Mouse (Mus musculus): ENCODE results near the gene Pan2. TPM values are rescaled to one million over a fixed set of nuclear protein-coding genes. Genes with fewer than 3 reads are reported as not detected.
"Not testable (repeated sequence)": the region's sequence is repeated elsewhere in the genome, so short reads cannot be mapped to it uniquely, and the experiment has no call there.

The Pan2 gene
- polyA plus RNA-seq (2014; fragmentation: Nextera tagmentation; extraction: Ambion mirVana), result 33.3 and 35.2 TPM in 2 replicates

DNA sequence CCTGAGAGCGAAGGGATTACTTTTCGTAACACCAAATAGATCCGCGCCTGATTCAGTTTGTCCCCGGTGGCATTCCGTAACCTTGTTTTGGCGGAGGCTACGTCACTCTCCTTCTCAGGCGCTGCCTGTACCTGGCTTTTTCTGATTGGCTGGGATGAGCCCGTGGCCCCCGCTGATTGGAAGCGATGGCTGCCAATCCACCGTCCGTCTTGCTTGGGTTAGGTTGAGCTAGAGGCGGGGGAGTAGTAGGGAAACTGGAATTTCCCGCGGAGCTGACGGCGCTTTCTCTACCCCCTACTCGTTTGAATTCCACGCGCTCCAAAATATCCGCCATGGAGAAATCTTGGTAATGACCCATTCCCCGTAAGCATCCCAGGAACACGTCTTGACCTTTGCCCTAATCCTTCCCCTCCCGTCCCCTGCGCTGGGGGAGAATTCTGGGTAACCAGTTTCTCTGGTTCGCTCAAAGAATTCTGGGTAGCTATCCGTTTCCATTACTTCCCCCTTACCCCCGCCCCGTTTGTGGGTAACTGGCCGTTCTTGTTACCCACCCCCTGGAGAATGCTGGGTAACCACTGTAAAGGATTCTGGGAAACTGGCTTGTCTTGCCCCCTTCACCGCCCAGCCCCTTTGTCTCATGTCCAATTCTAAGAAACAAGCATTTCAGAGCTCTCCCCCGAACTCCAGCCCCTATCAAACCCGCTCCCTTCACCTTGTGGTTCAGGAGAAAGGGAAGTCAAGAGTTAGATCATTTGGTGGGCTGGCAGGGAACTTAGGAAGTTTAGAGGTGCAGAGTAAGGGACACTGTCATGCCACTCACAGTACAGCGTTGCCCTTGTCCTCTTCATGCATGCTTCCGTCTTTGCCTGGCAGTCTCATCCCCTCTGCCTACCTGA, at the start of gene Pan2:
Gene Pan2 (plus strand): TSS at position 210 of the 896 bp plus-strand sequence.
- H3K4me1 ChIP-seq (ENCODE audit: control insufficient read depth, insufficient read depth, low read length), result peaks cover 9% of the 10 kb centered on the region
- H3K9me3 ChIP-seq (ENCODE audit: control insufficient read depth, low read length), result no peaks in the 10 kb centered on the region
- peak within 1 kb of the TSS; percentile 89 for H3K27ac ChIP-seq (ENCODE audit: low read depth, low read length)
- ATAC-seq (ENCODE audit: insufficient read depth, low FRiP score, low TSS enrichment) (peak; percentile 99), DNase-seq (ENCODE audit: low spot score) (peak; percentile 100)
- no peaks in the 10 kb centered on the region for H3K27me3 ChIP-seq (ENCODE audit: control insufficient read depth, insufficient read depth, low read length)
- peak within 1 kb of the TSS; percentile 55 for H3K4me3 ChIP-seq (ENCODE audit: low read depth, low read length)
- H3K4me2 ChIP-seq (ENCODE audit: low read depth), result peak within 1 kb of the TSS; percentile 79
- H3K9ac ChIP-seq (ENCODE audit: low read length), result peak within 1 kb of the TSS; percentile 95
- H3K36me3 ChIP-seq (ENCODE audit: control insufficient read depth, insufficient read depth, low read length), result no peaks in the 10 kb centered on the region
- WGBS, result 3% methylated on average over 37 of the region's 37 CpGs

DNA sequence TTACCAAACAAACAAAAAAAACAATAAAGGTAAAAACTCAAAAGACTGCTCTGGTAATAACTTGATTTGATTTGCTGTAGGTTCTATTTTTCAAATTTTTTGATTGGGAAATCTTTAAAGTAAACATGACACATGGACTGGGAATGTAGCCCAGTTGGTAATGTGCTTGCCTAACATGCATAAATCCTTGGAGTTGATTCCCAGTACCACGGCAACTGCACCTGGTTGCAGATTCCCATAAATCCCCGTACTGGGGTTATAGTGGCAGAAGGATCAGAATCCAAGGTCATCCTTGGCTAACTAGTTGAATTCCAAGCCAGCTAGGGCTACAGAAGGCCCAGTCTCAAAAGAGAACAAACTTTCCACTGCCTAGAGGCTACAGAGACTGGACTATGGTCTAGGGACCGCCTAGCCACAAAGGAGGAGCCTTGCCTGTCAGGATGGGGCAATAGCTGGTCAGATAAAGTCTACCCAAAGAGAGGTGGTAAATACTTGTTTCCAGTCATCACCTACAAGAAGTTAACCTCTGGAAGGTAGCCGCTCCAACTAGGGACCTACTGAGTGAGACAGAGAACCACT, 49.4 kb upstream of the Pan2 start, which contains the start of gene Apon:
Gene Apon (plus strand): TSS at position 420 of the 579 bp plus-strand sequence.
- DNase-seq (ENCODE audit: low spot score) (no peak), ATAC-seq (ENCODE audit: insufficient read depth, low FRiP score, low TSS enrichment) (no peak)
- Histone ChIP-seq H3K9ac (ENCODE audit: low read length) (no peak within 1 kb of the TSS), H3K4me3 (ENCODE audit: low read depth, low read length) (no peak within 1 kb of the TSS), H3K27ac (ENCODE audit: low read depth, low read length) (no peak within 1 kb of the TSS), H3K4me2 (ENCODE audit: low read depth) (no peak within 1 kb of the TSS), H3K27me3 (ENCODE audit: control insufficient read depth, insufficient read depth, low read length) (no peaks in the 10 kb centered on the region), H3K4me1 (ENCODE audit: control insufficient read depth, insufficient read depth, low read length) (no peaks in the 10 kb centered on the region), H3K9me3 (ENCODE audit: control insufficient read depth, low read length) (no peaks in the 10 kb centered on the region), H3K36me3 (ENCODE audit: control insufficient read depth, insufficient read depth, low read length) (peaks cover 33% of the 10 kb centered on the region)
- WGBS, result 90% methylated on average over 4 of the region's 4 CpGs

DNA sequence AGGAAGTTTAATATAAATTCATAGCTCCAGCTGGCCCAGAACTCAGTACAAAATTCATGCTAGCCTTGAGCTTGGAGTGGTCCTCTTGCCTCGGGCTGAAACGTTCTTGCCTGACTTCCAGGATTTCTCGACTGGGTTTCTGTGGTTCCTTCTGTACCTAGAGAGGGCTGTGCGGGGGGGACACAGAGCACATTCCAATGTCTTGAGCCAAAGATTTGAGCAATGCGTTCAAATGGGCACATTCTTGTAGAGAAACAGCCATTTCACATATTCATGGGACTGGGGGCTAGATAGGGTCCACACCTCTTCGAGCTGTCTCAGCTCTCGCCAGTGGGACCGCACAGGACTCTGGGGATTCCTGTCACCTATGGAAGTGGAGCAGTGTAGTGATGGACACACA, 47.2 kb upstream of the Pan2 start:
- Histone ChIP-seq H3K4me2 (ENCODE audit: low read depth) (no peak overlapping the region), H3K27ac (ENCODE audit: low read depth, low read length) (no peak overlapping the region), H3K4me3 (ENCODE audit: low read depth, low read length) (no peak overlapping the region), H3K36me3 (ENCODE audit: control insufficient read depth, insufficient read depth, low read length) (peaks cover 16% of the 10 kb centered on the region), H3K27me3 (ENCODE audit: control insufficient read depth, insufficient read depth, low read length) (no peaks in the 10 kb centered on the region), H3K9me3 (ENCODE audit: control insufficient read depth, low read length) (no peaks in the 10 kb centered on the region), H3K9ac (ENCODE audit: low read length) (no peak overlapping the region), H3K4me1 (ENCODE audit: control insufficient read depth, insufficient read depth, low read length) (no peaks in the 10 kb centered on the region)
- WGBS, result 91% methylated on average over 8 of the region's 8 CpGs
- DNase-seq (ENCODE audit: low spot score) (no peak), ATAC-seq (ENCODE audit: insufficient read depth, low FRiP score, low TSS enrichment) (no peak)

DNA sequence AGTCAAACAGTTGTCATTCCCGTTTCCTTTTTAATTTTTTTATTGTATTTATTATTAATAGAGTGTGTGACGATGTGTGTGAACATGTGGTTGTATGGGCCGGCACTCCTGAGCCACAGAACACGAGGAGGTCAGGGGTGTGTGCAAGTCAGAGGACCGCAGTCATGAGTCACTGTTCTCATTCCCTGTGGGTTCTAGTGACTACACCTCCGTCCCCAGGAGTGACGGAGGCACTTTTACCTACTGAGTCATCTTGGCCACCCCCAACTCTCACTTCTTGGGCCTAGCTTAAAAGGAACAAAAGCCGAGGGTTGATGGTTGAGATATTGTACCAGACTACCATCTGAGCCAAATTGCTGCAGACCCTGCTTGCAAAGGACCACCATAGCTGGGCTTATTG, 46.8 kb upstream of the Pan2 start:
- Histone ChIP-seq H3K9ac (ENCODE audit: low read length) (no peak overlapping the region), H3K4me3 (ENCODE audit: low read depth, low read length) (no peak overlapping the region), H3K4me2 (ENCODE audit: low read depth) (no peak overlapping the region), H3K27me3 (ENCODE audit: control insufficient read depth, insufficient read depth, low read length) (no peaks in the 10 kb centered on the region), H3K9me3 (ENCODE audit: control insufficient read depth, low read length) (no peaks in the 10 kb centered on the region), H3K36me3 (ENCODE audit: control insufficient read depth, insufficient read depth, low read length) (peaks cover 12% of the 10 kb centered on the region), H3K4me1 (ENCODE audit: control insufficient read depth, insufficient read depth, low read length) (no peaks in the 10 kb centered on the region), H3K27ac (ENCODE audit: low read depth, low read length) (no peak overlapping the region)
- no peak for DNase-seq (ENCODE audit: low spot score)
- 74% methylated on average over 8 of the region's 8 CpGs for whole genome bisulfite sequencing
- ATAC-seq (ENCODE audit: insufficient read depth, low FRiP score, low TSS enrichment), result no peak

DNA sequence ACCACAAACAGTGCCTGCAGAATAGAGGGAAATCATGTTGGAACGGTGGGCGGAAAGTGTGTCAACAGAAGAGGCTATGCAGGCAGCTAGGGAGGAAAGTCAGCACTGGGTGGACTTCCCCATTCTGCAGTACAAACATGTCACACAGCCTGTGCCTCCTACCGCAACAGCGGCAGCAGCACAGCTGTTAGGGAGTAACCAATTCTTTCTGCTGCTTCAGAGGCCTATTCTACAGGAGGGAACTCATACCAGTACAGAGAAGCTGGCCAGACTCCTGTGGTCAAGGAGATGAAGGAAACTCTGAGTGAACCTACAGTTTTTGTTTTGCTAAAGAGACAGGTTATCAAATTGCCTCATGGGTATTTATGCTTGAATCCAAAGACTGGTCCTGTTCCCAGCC, 44.2 kb upstream of the Pan2 start:
- no peak overlapping the region for H3K4me2 ChIP-seq (ENCODE audit: low read depth)
- DNase-seq (ENCODE audit: low spot score) (no peak), ATAC-seq (ENCODE audit: insufficient read depth, low FRiP score, low TSS enrichment) (no peak)
- no peak overlapping the region for H3K27ac ChIP-seq (ENCODE audit: low read depth, low read length)
- H3K27me3 ChIP-seq (ENCODE audit: control insufficient read depth, insufficient read depth, low read length), result no peaks in the 10 kb centered on the region
- no peaks in the 10 kb centered on the region for H3K9me3 ChIP-seq (ENCODE audit: control insufficient read depth, low read length)
- WGBS, result 83% methylated on average over 4 of the region's 4 CpGs
- no peaks in the 10 kb centered on the region for H3K36me3 ChIP-seq (ENCODE audit: control insufficient read depth, insufficient read depth, low read length)
- no peak overlapping the region for H3K9ac ChIP-seq (ENCODE audit: low read length)
- no peak overlapping the region for H3K4me3 ChIP-seq (ENCODE audit: low read depth, low read length)
- H3K4me1 ChIP-seq (ENCODE audit: control insufficient read depth, insufficient read depth, low read length), result no peaks in the 10 kb centered on the region

DNA sequence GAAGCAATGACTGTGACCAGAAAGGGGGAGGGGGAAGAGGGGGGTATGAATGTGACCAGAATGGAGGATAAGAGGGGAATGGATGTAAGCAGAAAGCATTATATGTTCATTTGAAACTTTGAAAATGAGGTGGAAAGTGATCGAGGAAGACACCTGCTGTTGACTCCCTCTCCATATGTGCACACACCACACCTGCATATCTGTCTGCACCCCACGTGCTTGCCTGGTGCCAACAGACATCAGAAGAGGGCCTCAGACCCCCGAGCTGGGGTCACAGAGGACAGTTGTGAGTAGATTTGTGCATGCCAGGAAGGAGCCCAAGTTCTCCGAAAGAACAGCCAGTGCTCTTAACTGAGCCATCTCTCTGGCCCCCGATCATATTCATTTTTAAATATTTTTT, 43.2 kb upstream of the Pan2 start:
- Histone ChIP-seq H3K4me3 (ENCODE audit: low read depth, low read length) (no peak overlapping the region), H3K9me3 (ENCODE audit: control insufficient read depth, low read length) (no peaks in the 10 kb centered on the region), H3K27ac (ENCODE audit: low read depth, low read length) (no peak overlapping the region), H3K36me3 (ENCODE audit: control insufficient read depth, insufficient read depth, low read length) (no peaks in the 10 kb centered on the region), H3K9ac (ENCODE audit: low read length) (no peak overlapping the region), H3K27me3 (ENCODE audit: control insufficient read depth, insufficient read depth, low read length) (no peaks in the 10 kb centered on the region), H3K4me2 (ENCODE audit: low read depth) (no peak overlapping the region), H3K4me1 (ENCODE audit: control insufficient read depth, insufficient read depth, low read length) (no peaks in the 10 kb centered on the region)
- DNase-seq (ENCODE audit: low spot score), result no peak
- ATAC-seq (ENCODE audit: insufficient read depth, low FRiP score, low TSS enrichment), result no peak
- 85% methylated on average over 5 of the region's 5 CpGs for WGBS

DNA sequence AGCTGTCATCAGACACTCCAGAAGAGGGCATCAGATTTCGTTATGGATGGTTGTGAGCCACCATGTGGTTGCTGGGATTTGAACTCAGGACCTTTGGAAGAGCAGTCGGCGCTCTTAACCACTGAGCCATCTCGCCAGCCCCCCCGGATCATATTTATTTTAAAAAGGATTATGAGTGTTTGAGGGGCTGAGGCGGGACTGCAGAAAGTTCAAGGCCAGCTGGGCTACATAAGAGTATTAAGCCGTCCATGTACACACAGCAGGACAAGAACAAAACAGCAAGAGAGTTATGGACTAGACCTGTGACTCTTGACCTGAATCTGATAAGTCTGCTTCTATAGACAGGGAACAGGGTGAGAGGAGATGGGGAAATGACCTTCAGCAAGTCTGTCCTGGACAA, 42.8 kb upstream of the Pan2 start:
- H3K4me1 ChIP-seq (ENCODE audit: control insufficient read depth, insufficient read depth, low read length); H3K27ac ChIP-seq (ENCODE audit: low read depth, low read length); H3K9me3 ChIP-seq (ENCODE audit: control insufficient read depth, low read length); DNase-seq (ENCODE audit: low spot score); H3K36me3 ChIP-seq (ENCODE audit: control insufficient read depth, insufficient read depth, low read length); H3K4me2 ChIP-seq (ENCODE audit: low read depth); H3K27me3 ChIP-seq (ENCODE audit: control insufficient read depth, insufficient read depth, low read length); ATAC-seq (ENCODE audit: insufficient read depth, low FRiP score, low TSS enrichment); H3K9ac ChIP-seq (ENCODE audit: low read length); H3K4me3 ChIP-seq (ENCODE audit: low read depth, low read length): not testable (repeated sequence)
- 86% methylated on average over 7 of the region's 7 CpGs for WGBS

DNA sequence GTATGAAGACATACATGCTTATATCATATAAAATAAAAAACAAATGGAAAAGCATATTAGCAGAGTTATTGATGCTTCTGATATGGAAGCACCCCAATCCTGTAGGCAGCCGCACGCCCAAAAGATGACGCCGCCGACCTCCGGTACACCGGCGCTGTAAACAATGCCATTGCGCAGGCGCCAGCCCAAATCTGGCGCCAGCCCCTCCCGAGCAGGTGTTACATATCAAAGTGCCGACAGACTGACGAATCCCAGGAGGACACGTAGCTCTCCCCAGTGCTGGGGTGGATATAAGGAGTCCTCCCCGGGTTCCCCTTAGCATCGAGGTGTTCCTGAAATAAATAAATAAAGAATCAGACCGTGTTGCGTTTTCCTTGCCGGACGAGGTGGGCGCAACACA, 40.8 kb upstream of the Pan2 start:
- Histone ChIP-seq H3K9me3 (ENCODE audit: control insufficient read depth, low read length) (no peaks in the 10 kb centered on the region), H3K4me1 (ENCODE audit: control insufficient read depth, insufficient read depth, low read length) (no peaks in the 10 kb centered on the region), H3K27ac (ENCODE audit: low read depth, low read length) (no peak overlapping the region), H3K27me3 (ENCODE audit: control insufficient read depth, insufficient read depth, low read length) (no peaks in the 10 kb centered on the region), H3K9ac (ENCODE audit: low read length) (no peak overlapping the region), H3K4me2 (ENCODE audit: low read depth) (no peak overlapping the region), H3K4me3 (ENCODE audit: low read depth, low read length) (no peak overlapping the region), H3K36me3 (ENCODE audit: control insufficient read depth, insufficient read depth, low read length) (no peaks in the 10 kb centered on the region)
- no peak for DNase-seq (ENCODE audit: low spot score)
- ATAC-seq (ENCODE audit: insufficient read depth, low FRiP score, low TSS enrichment), result no peak
- WGBS, result 86% methylated on average over 22 of the region's 22 CpGs

Measured in neural tube, embryonic 11.5 days (tissue).